Mouse (Mus musculus): ENCODE measurements around the gene Rcan1.
A peak's percentile ranks its signal among the peaks of the same experiment; 100 is the strongest.

- peak; percentile 94 for TF ChIP-seq CTCF (IDR thresholded peaks at IDR 0.05; ENCODE audit: insufficient read depth, low read length)
- no peak for TF ChIP-seq POLR2A (IDR thresholded peaks at IDR 0.05; ENCODE audit: borderline replicate concordance, extremely low read depth, low read depth, low read length)
Measured at GRCm38 (mm10) chr16:92457594-92457993, 13.1 kb downstream of the Rcan1 start.

All from lung, adult 2 months (tissue).